9 mouse cellular contexts compared by ENCODE assay signal in genomic region chr1:167271304-167271703, GRCm38 (mm10). TPM values are rescaled to one million over a fixed set of nuclear protein-coding genes. Genes with fewer than 3 reads are reported as not detected.
DNase-seq lines count a peak whose midpoint lies in the region; ATAC-seq and TF ChIP-seq lines count a peak whose summit lies in the region.
"Had no signal": no experiment of that assay in that cellular context is flagged by ENCODE, and none has a peak within 500 bp of the region (broad histone marks: within the 10 kb centered on the region; RNA-seq: fewer than 3 reads in every experiment).

No protein-coding gene starts in this region.

- H3K4me3 ChIP-seq in heart, embryonic 11.5 days (ENCODE audit: low read depth, low read length): no peak overlapping the region
- no peak overlapping the region for H3K4me3 ChIP-seq in liver, adult 2 months (ENCODE audit: insufficient read depth, low read depth, low read length)
- no peak overlapping the region for H3K4me3 ChIP-seq in kidney, adult 2 months (ENCODE audit: insufficient read depth, low read depth, low read length)

- TF ChIP-seq CTCF in liver, adult 2 months (IDR thresholded peaks at IDR 0.05; ENCODE audit: low read depth, low read length): no peak
- TF ChIP-seq CTCF in kidney, adult 2 months (conservative IDR thresholded peaks at IDR 0.05; ENCODE audit: insufficient read depth, insufficient read length, low read depth, low read length): no peak

- H3K4me1 ChIP-seq in heart, embryonic 11.5 days (ENCODE audit: control insufficient read depth, insufficient read depth, low read length): peaks cover 57% of the 10 kb centered on the region
- peaks cover 17% of the 10 kb centered on the region for H3K4me1 ChIP-seq in liver, adult 2 months (ENCODE audit: control insufficient read depth, insufficient read depth, low read length)
- peaks cover 7% of the 10 kb centered on the region for H3K4me1 ChIP-seq in kidney, adult 2 months (ENCODE audit: control insufficient read depth, insufficient read depth, low read length)

- H3K4me2 ChIP-seq in heart, embryonic 11.5 days: no peak overlapping the region

- no peaks in the 10 kb centered on the region for H3K36me3 ChIP-seq in heart, embryonic 11.5 days (ENCODE audit: control insufficient read depth, insufficient read depth, low read length)
- H3K36me3 ChIP-seq in liver, adult 2 months (ENCODE audit: control insufficient read depth, insufficient read depth, low read length): no peaks in the 10 kb centered on the region
- H3K36me3 ChIP-seq in kidney, adult 2 months (ENCODE audit: control insufficient read depth, insufficient read depth, low read length): no peaks in the 10 kb centered on the region

- TF ChIP-seq POLR2A in liver, adult 2 months (IDR thresholded peaks at IDR 0.05; ENCODE audit: extremely low read depth, insufficient read depth, low read length): no peak
- no peak for TF ChIP-seq POLR2A in kidney, adult 2 months (IDR thresholded peaks at IDR 0.05; ENCODE audit: low read depth, low read length)

- DNase-seq in heart, adult 9 months (ENCODE audit: low spot score in 2 of 2): no peak
- DNase-seq in 416B (ENCODE audit: low read depth): peak; percentile 48
- DNase-seq in liver, adult 2 months (ENCODE audit: extremely low read depth, low read depth, low spot score): peak; percentile 37
- DNase-seq in kidney, adult 2 months: no peak
- DNase-seq in gastrocnemius, adult 8-10 months (ENCODE audit: low spot score in 2 of 2): no peak
- DNase-seq: B cell, adult 2 months had no signal

- peaks cover 6% of the 10 kb centered on the region; the same call in 1 of the 2 replicates for H3K79me2 ChIP-seq in liver, adult 2 months (ENCODE audit: control insufficient read depth, insufficient read depth, low read length)

- no peak overlapping the region for H3K27ac ChIP-seq in heart, embryonic 11.5 days (ENCODE audit: low read depth, low read length)
- 0 out of 2 replicates have a peak overlapping the region, but pooled peaks have one; percentile 7 for H3K27ac ChIP-seq in liver, adult 2 months (replicated peaks; ENCODE audit: insufficient read depth, low read depth, low read length)
- H3K27ac ChIP-seq in kidney, adult 2 months (ENCODE audit: insufficient read depth, low read depth, low read length): no peak overlapping the region

- no peaks in the 10 kb centered on the region for H3K9me3 ChIP-seq in heart, embryonic 11.5 days (replicated peaks; ENCODE audit: control insufficient read depth, low read length)

- no peak overlapping the region for H3K9ac ChIP-seq in heart, embryonic 11.5 days (ENCODE audit: low read depth, low read length)
- no peak overlapping the region for H3K9ac ChIP-seq in liver, adult 2 months (ENCODE audit: low read depth, low read length)

- WGBS in heart, embryonic 11.5 days (ENCODE audit: insufficient replicate concordance): 34% methylated on average over 4 of the region's 4 CpGs
- WGBS in liver, adult 2 months: 29% methylated on average over 4 of the region's 4 CpGs
- WGBS in kidney, adult 2 months: 77% methylated on average over 4 of the region's 4 CpGs

- ATAC-seq in heart, embryonic 11.5 days (replicated peaks; ENCODE audit: insufficient number of reproducible peaks, low FRiP score, low TSS enrichment): peak; percentile 57; the same call in 1 of the 2 replicates
- peak; percentile 65 for ATAC-seq in erythroblast, adult 5-6 weeks (replicated peaks; ENCODE audit: low FRiP score, poor library complexity, severe bottlenecking)
- ATAC-seq in cerebellum, adult (ENCODE audit: insufficient number of reproducible peaks, low FRiP score, low TSS enrichment): no peak

- no peaks in the 10 kb centered on the region for H3K27me3 ChIP-seq in heart, embryonic 11.5 days (ENCODE audit: control insufficient read depth, insufficient read depth, low read length)
- H3K27me3 ChIP-seq in liver, adult 2 months (ENCODE audit: control insufficient read depth, insufficient read depth, low read length): no peaks in the 10 kb centered on the region
- H3K27me3 ChIP-seq in kidney, adult 2 months (replicated peaks; ENCODE audit: control insufficient read depth, insufficient read depth, low read length): no peaks in the 10 kb centered on the region

RNA-seq across cellular contexts. Expression of gene Uck2, which starts 13.8 kb away (rescaled TPM):
- polyA plus RNA-seq in heart, embryonic 11.5 days (2014; fragmentation: Nextera tagmentation; extraction: Ambion mirVana): 66.6 and 71.2 TPM in 2 replicates
- total RNA-seq in erythroblast, adult 5-6 weeks (2015; ENCODE audit: low replicate concordance): 74.2 and 79.4 TPM in 2 replicates
- total RNA-seq in erythroblast, adult 5-6 weeks (2017; ENCODE audit: low replicate concordance): 9.5 and 26.7 TPM in 2 replicates
- total RNA-seq in liver, adult 2 months (2014; rRNA removed): 7.0 and 7.2 TPM in 2 replicates
- 7.3 and 9.7 TPM in 2 replicates for polyA plus RNA-seq in liver, adult 2 months (2012; rRNA removed)
- 12.8 and 17.5 TPM in 2 replicates for polyA plus RNA-seq in kidney, adult 2 months (2012; rRNA removed)
- 10 to 100 TPM; 14.2 to 17.6 (median 16.4) TPM for total RNA-seq in gastrocnemius, adult 8-10 months (2022)

RNA-seq across cellular contexts. Expression of gene Tmco1, which starts 36.9 kb away (rescaled TPM):
- 96.1 and 98.9 TPM in 2 replicates for polyA plus RNA-seq in heart, embryonic 11.5 days (2014; fragmentation: Nextera tagmentation; extraction: Ambion mirVana)
- total RNA-seq in erythroblast, adult 5-6 weeks (2015; ENCODE audit: low replicate concordance): 44.7 and 70.1 TPM in 2 replicates
- total RNA-seq in erythroblast, adult 5-6 weeks (2017; ENCODE audit: low replicate concordance): 49.7 and 61.5 TPM in 2 replicates
- 142 and 162 TPM in 2 replicates for total RNA-seq in liver, adult 2 months (2014; rRNA removed)
- polyA plus RNA-seq in liver, adult 2 months (2012; rRNA removed): 70.2 and 71.5 TPM in 2 replicates
- polyA plus RNA-seq in kidney, adult 2 months (2012; rRNA removed): 96.7 and 127 TPM in 2 replicates
- 10 to 100 TPM; 36.6 to 41.4 (median 38.9) TPM for total RNA-seq in gastrocnemius, adult 8-10 months (2022)

Comparison
In these comparisons a context has a peak if more than half of its experiments do, and no peak if none do; other contexts are left out.
1. DNase-seq: peak in 416B (single experiment) and liver, adult 2 months (single experiment); none in heart, adult 9 months (0 of 2), kidney, adult 2 months (single experiment) and gastrocnemius, adult 8-10 months (0 of 2).